Mouse (Mus musculus) right cerebral cortex, postnatal 4 days (tissue): ENCODE measurements around the gene Cgref1.

Experiments used
- DNase-seq: peaks from one replicate; pipeline ENCODE4 v3.0.0-alpha.2; 2022

The Cgref1 gene

GRCm38 (mm10) chr5:30916841-30917240 is 28.6 kb downstream of the Cgref1 start:
- DNase-seq = no peak

GRCm38 (mm10) chr5:30915974-30916433 is 29.4 kb downstream of the Cgref1 start:
- peak; percentile 76 for DNase-seq

GRCm38 (mm10) chr5:30915456-30915855 is 29.9 kb downstream of the Cgref1 start:
- DNase-seq = no peak

- no peak for DNase-seq
Observed at GRCm38 (mm10) chr5:30914849-30915248, 30.5 kb downstream of the Cgref1 start.

GRCm38 (mm10) chr5:30914101-30914635 is 31.2 kb downstream of the Cgref1 start:
- DNase-seq = no peak

- DNase-seq = no peak
Observed at GRCm38 (mm10) chr5:30913060-30913841, 32.1 kb downstream of the Cgref1 start, which contains the start of gene Emilin1. Emilin1 (plus strand) TSS chr5:30913402.

- DNase-seq = no peak
Observed at GRCm38 (mm10) chr5:30912156-30912555, 33.2 kb downstream of the Cgref1 start.

GRCm38 (mm10) chr5:30910481-30910880 is 34.9 kb downstream of the Cgref1 start:
- no peak for DNase-seq

- no peak for DNase-seq
Observed at GRCm38 (mm10) chr5:30909863-30910262, 35.5 kb downstream of the Cgref1 start.

- DNase-seq = no peak
Observed at GRCm38 (mm10) chr5:30909300-30909659, 36.1 kb downstream of the Cgref1 start.

- no peak for DNase-seq
Observed at GRCm38 (mm10) chr5:30908426-30909299, 36.7 kb downstream of the Cgref1 start.

GRCm38 (mm10) chr5:30907413-30908059 is 37.9 kb downstream of the Cgref1 start, which contains the start of gene Ost4:
Ost4 (minus strand) TSS chr5:30907788.
- DNase-seq = peak; percentile 92

- no peak for DNase-seq
Observed at GRCm38 (mm10) chr5:30901860-30902259, 43.5 kb downstream of the Cgref1 start.

- DNase-seq = no peak
Observed at GRCm38 (mm10) chr5:30890375-30890774, 55.0 kb downstream of the Cgref1 start.

GRCm38 (mm10) chr5:30889088-30889754 is 56.2 kb downstream of the Cgref1 start:
- no peak for DNase-seq

GRCm38 (mm10) chr5:30888337-30889087 is 56.9 kb downstream of the Cgref1 start, which contains the start of gene Agbl5:
Agbl5 (plus strand) TSS chr5:30888694.
- DNase-seq = peak; percentile 97

- DNase-seq = peak; percentile 93
Observed at GRCm38 (mm10) chr5:30887858-30888336, 57.5 kb downstream of the Cgref1 start.

GRCm38 (mm10) chr5:30887331-30887761 is 58.0 kb downstream of the Cgref1 start:
- DNase-seq = peak; percentile 49

GRCm38 (mm10) chr5:30886731-30887130 is 58.7 kb downstream of the Cgref1 start:
- DNase-seq = no peak

GRCm38 (mm10) chr5:30886209-30886608 is 59.2 kb downstream of the Cgref1 start:
- DNase-seq = no peak
